Mouse (Mus musculus) heart, embryonic 12.5 days (tissue): Measurements from ENCODE around the gene Ctf1. TPM values are rescaled to one million over a fixed set of nuclear protein-coding genes. Genes with fewer than 3 reads are reported as not detected.

Experiments used
- ATAC-seq: fragments of 200-750 bp; cut with Nextera tagmentation; 2 replicates; pipeline ENCODE4 v1.8.0; 2017; ENCODE audit warnings: moderate TSS enrichment, moderate library complexity; ENCODE audit not compliant: insufficient number of reproducible peaks, low FRiP score
- H3K27ac ChIP-seq: fragments of 300-500 bp; sonication (generic); 2 replicates; pipeline ENCODE4 v1.5.1; 2016; ENCODE audit warnings: mild to moderate bottlenecking, moderate library complexity; ENCODE audit not compliant: poor library complexity, severe bottlenecking
- H3K27me3 ChIP-seq: fragments of 300-500 bp; sonication (generic); replicated peaks from 2 replicates; pipeline ENCODE4 v1.6.1; 2016; ENCODE audit warnings: mild to moderate bottlenecking, moderate library complexity
- H3K36me3 ChIP-seq: fragments of 300-500 bp; sonication (generic); 2 replicates; pipeline ENCODE4 v1.6.1; 2016; ENCODE audit warnings: mild to moderate bottlenecking, moderate library complexity
- H3K4me1 ChIP-seq: fragments of 300-500 bp; sonication (generic); replicated peaks from 2 replicates; pipeline ENCODE4 v1.6.1; 2016; ENCODE audit warnings: mild to moderate bottlenecking
- H3K4me2 ChIP-seq: fragments of 300-500 bp; sonication (generic); 2 replicates; pipeline ENCODE4 v1.6.1; 2016; ENCODE audit warnings: mild to moderate bottlenecking, moderate library complexity
- H3K4me3 ChIP-seq: fragments of 300-500 bp; sonication (generic); 2 replicates; pipeline ENCODE4 v1.5.1; 2016; ENCODE audit warnings: mild to moderate bottlenecking
- H3K9ac ChIP-seq: fragments of 300-500 bp; sonication (generic); 2 replicates; pipeline ENCODE4 v1.6.1; 2016; ENCODE audit warnings: mild to moderate bottlenecking, moderate library complexity
- H3K9me3 ChIP-seq: fragments of 300-500 bp; sonication (generic); replicated peaks from 2 replicates; pipeline ENCODE4 v1.6.1; 2016; ENCODE audit warnings: mild to moderate bottlenecking, moderate library complexity
- WGBS: fragments of 180-500 bp; shearing (Covaris S2); methylation state at CpG from one replicate; pipeline ENCODE4 v1.1.7; 2016; 5-methylcytosine and 5-hydroxymethylcytosine counted together
- polyA plus RNA-seq: library from polyadenylated mRNA; unstranded; fragments of >200 nt; fragmentation: Nextera tagmentation; extraction: Ambion mirVana; gene quantifications from 2 replicates; pipeline ENCODE4 v1.2.1, GENCODE M21; 2016

Ctf1 gene
- polyA plus RNA-seq, 1 experiment from 2014 or later = 4.3 TPM

DNA sequence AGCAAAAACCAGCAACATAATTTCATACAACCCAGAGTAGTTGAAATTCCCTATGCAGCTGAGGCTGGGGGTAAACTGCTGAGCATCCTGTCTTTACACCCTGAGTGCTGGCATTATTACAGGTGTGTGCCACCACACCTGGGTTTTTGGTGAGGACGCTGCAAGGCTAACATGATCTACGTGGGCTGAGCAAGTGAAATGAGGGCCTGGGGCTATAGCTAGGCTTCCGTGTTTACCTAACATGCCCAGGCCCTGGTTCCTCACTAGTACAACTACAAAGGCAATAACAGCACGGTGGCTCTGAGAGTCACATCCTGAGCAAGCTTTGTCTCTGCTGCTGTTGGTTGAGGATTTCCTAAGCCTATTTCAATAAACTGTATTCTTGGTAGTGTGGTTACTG lies 34.9 kb upstream of the Ctf1 start:
- H3K36me3 ChIP-seq = no peaks in the 10 kb centered on the region
- 81% methylated on average over 4 of the region's 4 CpGs for whole genome bisulfite sequencing
- ATAC-seq = no peak

DNA sequence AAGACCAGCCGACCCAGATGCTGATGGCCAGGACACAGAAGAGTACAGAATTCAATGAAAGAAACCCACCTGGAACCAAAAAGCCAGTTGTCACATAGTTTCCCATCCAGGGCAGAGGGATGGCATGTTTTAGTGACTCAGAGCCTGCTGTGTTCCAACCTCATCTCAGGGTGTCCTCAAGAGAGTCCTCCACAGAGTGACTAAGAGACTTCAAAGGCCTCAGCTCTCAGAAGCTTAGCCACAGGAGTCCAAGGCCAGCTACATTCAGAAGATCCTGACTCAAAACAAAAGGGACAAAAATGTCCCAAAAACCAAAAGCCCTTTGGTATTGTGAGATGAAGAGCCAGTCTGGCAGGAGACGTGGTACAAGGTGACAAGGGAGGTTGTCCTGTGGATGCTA lies 33.7 kb upstream of the Ctf1 start:
- no peak overlapping the region for H3K4me3 ChIP-seq
- no peak overlapping the region for H3K9ac ChIP-seq
- no peaks in the 10 kb centered on the region for H3K27me3 ChIP-seq
- no peak for ATAC-seq
- H3K9me3 ChIP-seq = no peaks in the 10 kb centered on the region
- peaks cover 25% of the 10 kb centered on the region for H3K4me1 ChIP-seq
- H3K27ac ChIP-seq = no peak overlapping the region
- no peak overlapping the region for H3K4me2 ChIP-seq
- WGBS = 80% methylated on average over 2 of the region's 2 CpGs
- H3K36me3 ChIP-seq = no peaks in the 10 kb centered on the region

More for the DNA sequence above, 34.9 kb upstream of the Ctf1 start:
- H3K27ac ChIP-seq = no peak overlapping the region
- no peak overlapping the region for H3K4me3 ChIP-seq
- no peak overlapping the region for H3K9ac ChIP-seq
- H3K4me1 ChIP-seq = peaks cover 17% of the 10 kb centered on the region
- H3K4me2 ChIP-seq = no peak overlapping the region
- no peaks in the 10 kb centered on the region for H3K9me3 ChIP-seq
- no peaks in the 10 kb centered on the region for H3K27me3 ChIP-seq

DNA sequence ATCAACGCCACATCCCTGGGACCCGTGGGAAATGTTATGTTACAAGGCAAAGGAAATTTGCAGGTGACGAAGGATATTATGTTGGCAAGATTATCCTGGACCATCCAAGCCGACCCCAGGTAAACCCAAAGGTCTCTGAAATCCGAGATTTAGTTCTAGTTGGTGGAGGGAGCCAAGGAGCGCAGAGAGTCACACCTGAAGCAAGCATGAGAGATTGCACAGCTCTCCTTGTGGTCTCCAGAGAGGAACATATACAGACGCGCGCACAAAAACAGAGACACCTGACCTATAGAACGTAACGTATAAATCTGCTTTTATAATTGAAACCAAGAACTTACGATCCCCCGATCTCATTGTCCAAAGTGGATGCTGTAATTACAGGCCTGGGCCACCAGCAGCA lies 32.0 kb upstream of the Ctf1 start:
- H3K4me2 ChIP-seq = no peak overlapping the region
- ATAC-seq = no peak
- WGBS = 90% methylated on average over 13 of the region's 13 CpGs
- no peaks in the 10 kb centered on the region for H3K9me3 ChIP-seq
- no peak overlapping the region for H3K27ac ChIP-seq
- H3K9ac ChIP-seq = no peak overlapping the region
- no peak overlapping the region for H3K4me3 ChIP-seq
- peaks cover 5% of the 10 kb centered on the region; the same call in 1 of the 2 replicates for H3K36me3 ChIP-seq
- H3K4me1 ChIP-seq = peaks cover 27% of the 10 kb centered on the region
- no peaks in the 10 kb centered on the region for H3K27me3 ChIP-seq

DNA sequence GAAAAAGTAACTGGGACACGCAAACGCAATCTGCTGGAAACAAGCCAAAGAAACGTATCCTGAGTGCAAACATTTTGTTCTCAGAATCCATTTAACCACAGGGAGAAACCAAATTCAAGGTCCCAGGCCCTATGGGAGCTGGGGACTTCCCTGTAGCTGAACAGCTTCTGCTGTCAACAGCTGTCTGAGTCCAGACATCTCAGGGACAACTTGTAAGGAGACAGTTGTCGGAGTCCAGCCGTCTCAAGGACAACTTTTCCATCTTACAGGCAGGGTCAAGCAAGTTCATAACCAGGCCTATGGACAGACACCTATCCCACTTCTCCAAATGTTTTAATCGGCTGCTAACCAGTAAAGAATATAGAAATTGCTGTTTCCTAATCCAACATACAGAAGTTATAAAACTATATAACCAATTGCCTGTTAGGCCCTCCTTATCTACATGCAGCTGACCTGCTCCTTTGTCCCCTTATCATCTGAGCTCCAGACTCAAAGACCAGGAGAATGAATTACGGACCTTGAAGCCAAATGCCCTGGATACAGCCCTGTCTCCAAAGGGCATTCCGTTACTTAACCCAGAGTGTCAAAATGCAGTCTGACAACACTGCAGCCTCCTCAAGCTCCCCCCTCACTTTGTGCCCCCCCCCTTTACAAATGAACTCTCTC lies 30.5 kb upstream of the Ctf1 start:
- Histone ChIP-seq H3K27me3 (no peaks in the 10 kb centered on the region), H3K9me3 (no peaks in the 10 kb centered on the region), H3K4me1 (peaks cover 33% of the 10 kb centered on the region), H3K27ac (no peak overlapping the region), H3K36me3 (peaks cover 5% of the 10 kb centered on the region; the same call in 1 of the 2 replicates), H3K9ac (no peak overlapping the region), H3K4me3 (no peak overlapping the region), H3K4me2 (no peak overlapping the region)
- WGBS = 35% methylated on average over 8 of the region's 8 CpGs
- no peak for ATAC-seq

DNA sequence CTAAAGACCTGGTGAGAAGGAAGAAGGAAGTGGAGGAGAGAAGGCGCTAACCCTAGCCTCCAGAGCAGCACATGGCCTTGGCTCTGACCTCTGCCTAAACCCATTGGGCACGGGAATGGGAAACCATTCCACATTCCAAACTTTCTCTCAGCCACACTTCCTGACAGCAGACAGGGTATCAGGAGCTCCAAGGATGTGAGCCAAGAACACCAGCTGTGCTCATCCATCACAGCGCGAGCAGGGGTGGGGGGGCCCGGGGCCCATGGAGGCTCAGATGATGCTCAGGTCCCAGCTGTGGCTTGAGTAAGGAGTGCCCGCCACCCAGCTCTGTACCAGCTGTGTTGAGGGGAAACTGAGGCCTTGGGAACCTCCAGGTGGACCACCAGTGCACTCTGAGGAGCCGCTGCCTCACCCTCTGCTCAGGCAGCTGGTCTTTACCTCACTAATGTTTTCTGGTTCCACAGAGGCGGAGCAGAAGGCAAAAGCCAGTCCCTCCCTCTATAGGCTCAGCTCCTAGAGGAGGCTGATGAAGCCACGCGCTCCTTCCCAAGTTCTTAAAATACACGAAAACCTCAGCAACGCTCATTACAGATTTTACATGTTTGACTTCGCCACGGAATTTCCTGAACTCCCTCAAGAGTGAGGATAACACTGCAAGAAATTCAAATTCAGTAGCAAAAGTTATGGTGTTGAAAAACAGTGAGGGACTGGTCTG lies 27.1 kb upstream of the Ctf1 start:
- Histone ChIP-seq H3K4me3 (no peak overlapping the region), H3K9ac (no peak overlapping the region), H3K27me3 (no peaks in the 10 kb centered on the region), H3K36me3 (peaks cover 5% of the 10 kb centered on the region; the same call in 1 of the 2 replicates), H3K9me3 (no peaks in the 10 kb centered on the region), H3K4me2 (no peak overlapping the region), H3K27ac (no peak overlapping the region), H3K4me1 (peaks cover 55% of the 10 kb centered on the region)
- WGBS = 69% methylated on average over 14 of the region's 14 CpGs
- no peak for ATAC-seq

DNA sequence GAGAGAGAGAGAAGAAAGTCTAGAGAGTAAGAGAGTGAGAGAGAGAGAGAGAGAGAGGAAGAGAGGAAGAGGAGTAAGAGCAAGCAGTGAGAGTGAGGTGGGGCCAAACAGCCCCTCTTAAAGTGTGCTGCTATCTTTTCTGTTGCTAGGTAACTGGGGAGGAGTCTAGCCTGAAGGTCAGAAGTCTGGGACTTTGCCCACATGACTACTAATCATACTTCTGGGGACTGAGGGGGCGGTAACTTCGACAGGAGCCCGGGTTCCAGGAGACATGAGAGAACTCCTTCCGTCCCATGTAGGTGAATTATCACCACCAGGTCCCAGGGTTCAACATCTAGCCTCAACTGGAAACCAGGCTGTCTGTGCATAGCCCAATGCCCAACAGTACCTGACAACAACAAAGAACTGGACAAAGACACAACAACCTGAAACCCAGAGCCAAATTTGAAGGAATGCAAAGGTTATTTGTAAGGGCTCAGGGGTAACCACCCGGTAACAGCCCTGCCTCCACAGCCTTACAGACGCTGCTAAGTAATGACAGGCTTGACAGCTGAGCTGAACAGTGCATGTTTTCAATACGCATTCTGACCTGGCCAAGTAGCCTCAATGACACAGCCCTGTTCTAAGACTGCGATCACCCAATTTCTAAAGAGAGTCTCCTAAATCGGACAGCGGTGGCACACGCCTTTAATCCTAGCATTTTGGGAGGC lies 25.6 kb upstream of the Ctf1 start:
- Histone ChIP-seq H3K4me2 (no peak overlapping the region), H3K27me3 (no peaks in the 10 kb centered on the region), H3K4me3 (no peak overlapping the region), H3K27ac (0 out of 2 replicates have a peak overlapping the region, but pooled peaks have one; percentile 14), H3K36me3 (peaks cover 5% of the 10 kb centered on the region; the same call in 1 of the 2 replicates), H3K9ac (no peak overlapping the region), H3K4me1 (peaks cover 59% of the 10 kb centered on the region), H3K9me3 (no peaks in the 10 kb centered on the region)
- no peak for ATAC-seq
- 56% methylated on average over 11 of the region's 11 CpGs for WGBS

DNA sequence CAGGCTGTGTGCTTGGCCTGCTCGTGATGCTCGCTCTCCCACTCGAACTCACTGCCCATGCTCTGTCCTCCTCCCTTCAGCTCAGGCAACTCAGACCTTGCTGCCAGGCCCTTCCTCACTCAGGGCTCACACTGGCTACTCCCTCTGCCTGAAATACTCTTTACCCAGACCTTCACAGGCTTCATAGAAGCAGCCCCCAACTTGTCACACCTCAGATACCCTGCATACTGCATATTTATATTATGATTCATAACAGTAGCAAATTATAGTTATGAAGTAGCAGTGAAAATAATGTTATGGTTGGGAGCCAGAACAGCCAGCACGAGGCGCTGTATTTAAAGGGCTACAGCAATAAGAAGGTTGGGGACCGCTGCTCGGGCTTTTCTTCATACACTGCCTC lies 23.6 kb upstream of the Ctf1 start:
- Histone ChIP-seq H3K4me3 (no peak overlapping the region), H3K4me1 (peaks cover 48% of the 10 kb centered on the region), H3K9ac (no peak overlapping the region), H3K9me3 (no peaks in the 10 kb centered on the region), H3K27ac (no peak overlapping the region), H3K27me3 (no peaks in the 10 kb centered on the region), H3K36me3 (peaks cover 8% of the 10 kb centered on the region; the same call in 1 of the 2 replicates), H3K4me2 (no peak overlapping the region)
- WGBS = 86% methylated on average over 7 of the region's 7 CpGs
- no peak for ATAC-seq

DNA sequence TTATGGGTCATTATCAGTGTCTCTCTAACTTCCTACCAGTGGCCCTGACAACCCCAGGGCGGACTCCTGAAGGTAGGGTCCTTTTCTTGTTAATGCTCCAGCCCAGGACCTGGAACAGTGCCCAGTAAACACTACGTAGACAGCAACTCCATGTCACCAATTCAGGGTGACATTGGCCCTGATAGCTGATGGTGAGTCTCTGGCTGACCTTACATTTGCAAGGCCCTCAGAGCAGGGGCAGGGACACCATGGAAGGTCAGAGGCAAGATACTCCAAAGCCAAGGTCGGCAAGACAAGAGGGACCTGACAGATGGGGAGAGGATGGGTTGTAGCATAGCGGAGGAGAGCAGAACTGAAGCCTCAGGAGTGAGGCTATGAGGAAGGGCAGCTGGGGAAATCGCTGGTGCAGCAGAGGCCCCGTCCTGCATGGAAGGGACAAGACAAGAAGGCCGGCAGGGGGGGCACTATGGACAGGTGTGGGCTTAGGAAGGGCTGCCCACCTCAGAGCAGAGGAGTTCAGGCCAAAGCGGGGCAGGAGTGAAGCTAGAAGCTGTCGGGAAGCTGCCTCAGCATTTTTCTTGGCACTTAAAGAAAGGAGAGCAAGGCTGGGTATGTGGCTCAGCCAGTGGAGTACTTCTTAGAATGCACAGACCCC lies 22.8 kb upstream of the Ctf1 start:
- peak overlapping the region; percentile 66 for H3K27ac ChIP-seq
- 51% methylated on average over 9 of the region's 9 CpGs for WGBS

DNA sequence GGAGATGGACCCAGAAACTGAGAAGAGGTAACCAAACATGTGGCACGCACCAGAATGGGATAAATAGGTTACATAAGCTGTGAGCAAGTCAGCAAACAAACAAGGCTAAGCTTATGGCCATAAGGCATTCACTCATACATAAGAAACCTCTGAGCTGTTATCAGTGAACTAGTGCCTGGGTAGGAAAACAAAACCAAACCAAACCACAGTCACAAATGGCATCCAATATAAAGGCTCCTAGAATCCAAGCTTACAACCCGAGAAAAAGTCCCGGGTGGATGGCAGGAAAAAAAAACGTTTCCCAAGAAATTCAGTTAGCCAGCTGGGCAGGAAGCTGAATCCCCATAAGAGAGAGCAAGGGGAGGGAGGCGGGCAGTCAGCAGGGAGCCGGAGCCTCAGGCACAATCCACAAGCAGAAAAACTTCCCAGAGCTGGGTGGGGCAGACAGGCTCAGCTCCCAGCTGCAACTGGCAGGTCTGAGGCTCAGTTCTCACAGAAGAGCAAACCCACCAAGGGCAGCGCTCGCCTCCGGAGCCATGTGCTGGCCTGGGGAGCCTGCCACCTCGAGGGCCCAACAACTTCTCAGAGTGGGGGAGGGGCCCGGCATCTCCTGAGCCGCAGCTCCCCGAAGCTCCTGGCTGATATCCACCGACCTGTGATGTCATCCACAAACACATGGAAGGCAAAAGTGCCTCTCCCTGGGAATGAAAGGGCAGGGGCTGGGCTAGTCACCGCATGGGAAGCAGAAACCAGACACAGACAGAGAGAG lies 21.1 kb upstream of the Ctf1 start:
- WGBS = 4% methylated on average over 15 of the region's 15 CpGs
- Histone ChIP-seq H3K4me3 (peak overlapping the region; percentile 44), H3K4me1 (peaks cover 40% of the 10 kb centered on the region), H3K9ac (peak overlapping the region; percentile 66), H3K9me3 (no peaks in the 10 kb centered on the region), H3K27me3 (no peaks in the 10 kb centered on the region), H3K27ac (peak overlapping the region; percentile 97), H3K4me2 (peak overlapping the region; percentile 63), H3K36me3 (peaks cover 7% of the 10 kb centered on the region; the same call in 1 of the 2 replicates)
- peak; percentile 83 for ATAC-seq

More for the DNA sequence above, 22.8 kb upstream of the Ctf1 start:
- Histone ChIP-seq H3K9ac (no peak overlapping the region), H3K27me3 (no peaks in the 10 kb centered on the region), H3K4me3 (no peak overlapping the region), H3K4me1 (peaks cover 48% of the 10 kb centered on the region), H3K9me3 (no peaks in the 10 kb centered on the region), H3K36me3 (peaks cover 3% of the 10 kb centered on the region; the same call in 1 of the 2 replicates), H3K4me2 (no peak overlapping the region)
- no peak for ATAC-seq

DNA sequence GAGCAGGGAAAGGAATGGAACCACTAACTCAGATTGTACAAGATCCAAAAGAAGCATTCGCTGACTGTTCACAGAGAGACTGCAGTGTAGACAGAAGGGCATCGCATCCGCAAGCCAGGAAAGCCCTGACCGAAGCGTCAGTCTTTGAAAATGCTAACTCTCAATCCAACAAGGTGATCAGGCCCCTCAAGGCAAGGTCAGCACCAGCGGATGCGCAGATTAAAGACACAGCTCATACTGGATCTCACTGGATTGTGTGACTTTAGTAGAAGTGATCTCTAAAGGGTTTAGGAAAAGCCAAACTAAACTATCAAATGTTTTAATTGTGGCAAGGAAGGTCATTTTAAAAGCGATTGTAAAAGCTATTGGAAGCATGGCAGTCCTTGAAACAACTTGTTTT lies 19.2 kb upstream of the Ctf1 start:
- no peak overlapping the region for H3K4me3 ChIP-seq
- H3K9ac ChIP-seq = no peak overlapping the region
- H3K9me3 ChIP-seq = no peaks in the 10 kb centered on the region
- no peak overlapping the region for H3K4me2 ChIP-seq
- no peaks in the 10 kb centered on the region for H3K27me3 ChIP-seq
- H3K4me1 ChIP-seq = peaks cover 29% of the 10 kb centered on the region
- H3K36me3 ChIP-seq = peaks cover 7% of the 10 kb centered on the region; the same call in 1 of the 2 replicates
- 88% methylated on average over 8 of the region's 8 CpGs for WGBS
- no peak for ATAC-seq
- no peak overlapping the region for H3K27ac ChIP-seq
